ENCODE assay signal across 16 mouse cellular contexts in genomic region chr3:38928076-38928686, GRCm38 (mm10). TPM values are rescaled to one million over a fixed set of nuclear protein-coding genes. Genes with fewer than 3 reads are reported as not detected.
DNase-seq lines count a peak whose midpoint lies in the region; ATAC-seq and TF ChIP-seq lines count a peak whose summit lies in the region.
"Had no signal": no experiment of that assay in that cellular context is flagged by ENCODE, and none has a peak within 500 bp of the region (broad histone marks: within the 10 kb centered on the region; RNA-seq: fewer than 3 reads in every experiment).

No protein-coding gene starts in this region.

- no peaks in the 10 kb centered on the region for H3K79me2 ChIP-seq in heart, adult 2 months (replicated peaks; ENCODE audit: control insufficient read depth, insufficient read depth, low read length)

- no peak for DNase-seq in heart, adult 2 months
- DNase-seq in heart, embryonic 10.5 days (ENCODE audit: low spot score) = no peak
- no peak for DNase-seq in kidney, postnatal 14 days
- peak; percentile 22 for DNase-seq in brain, adult 2 months (ENCODE audit: low read depth, low spot score)
- no peak for DNase-seq in embryo, embryonic 9.5 days (ENCODE audit: extremely low spot score)
- DNase-seq: gastrocnemius, postnatal 14 days; kidney, postnatal 10 days; lung, adult 2 months had no signal

- WGBS in heart, adult 2 months = 21% methylated on average over 4 of the region's 4 CpGs
- WGBS in heart, embryonic 10.5 days = 69% methylated on average over 4 of the region's 4 CpGs
- WGBS in kidney, embryonic 16.5 days = 60% methylated on average over 4 of the region's 4 CpGs
- WGBS in embryonic facial prominence, embryonic 15.5 days = 24% methylated on average over 4 of the region's 4 CpGs

- ATAC-seq in kidney, embryonic 16.5 days (ENCODE audit: low FRiP score, low TSS enrichment) = no peak
- no peak for ATAC-seq in embryonic facial prominence, embryonic 15.5 days (ENCODE audit: insufficient number of reproducible peaks, low FRiP score, low TSS enrichment, low read depth)
- ATAC-seq in erythroblast, adult 5-6 weeks (replicated peaks; ENCODE audit: low FRiP score, poor library complexity, severe bottlenecking) = no peak
- ATAC-seq: hindbrain, postnatal 0 days; Patski had no signal

- H3K9me3 ChIP-seq in heart, embryonic 10.5 days = no peaks in the 10 kb centered on the region
- no peaks in the 10 kb centered on the region for H3K9me3 ChIP-seq in kidney, embryonic 16.5 days (ENCODE audit: low read length)
- H3K9me3 ChIP-seq in embryonic facial prominence, embryonic 15.5 days (replicated peaks) = no peaks in the 10 kb centered on the region
- H3K9me3 ChIP-seq: limb, embryonic 12.5 days had no signal

- no peak overlapping the region for H3K4me3 ChIP-seq in heart, adult 2 months
- no peak overlapping the region for H3K4me3 ChIP-seq in heart, embryonic 10.5 days
- no peak overlapping the region for H3K4me3 ChIP-seq in kidney, embryonic 16.5 days (ENCODE audit: low read length)
- no peak overlapping the region for H3K4me3 ChIP-seq in embryonic facial prominence, embryonic 15.5 days (replicated peaks)
- H3K4me3 ChIP-seq: limb, embryonic 12.5 days had no signal

- no peak overlapping the region for H3K9ac ChIP-seq in heart, adult 2 months (ENCODE audit: low read depth, low read length)
- H3K9ac ChIP-seq in kidney, embryonic 16.5 days (replicated peaks; ENCODE audit: low read length) = no peak overlapping the region
- H3K9ac ChIP-seq in embryonic facial prominence, embryonic 15.5 days = no peak overlapping the region
- H3K9ac ChIP-seq: limb, embryonic 12.5 days had no signal

- peak overlapping the region; percentile 8; the same call in 1 of the 2 replicates for H3K27ac ChIP-seq in heart, adult 2 months
- H3K27ac ChIP-seq in heart, embryonic 10.5 days = no peak overlapping the region
- H3K27ac ChIP-seq in kidney, embryonic 16.5 days (ENCODE audit: low read length) = peak overlapping the region; percentile 64; the same call in 1 of the 2 replicates
- peak overlapping the region; percentile 63 for H3K27ac ChIP-seq in embryonic facial prominence, embryonic 15.5 days (replicated peaks)
- H3K27ac ChIP-seq: hindbrain, postnatal 0 days; limb, embryonic 12.5 days had no signal

- peaks cover 7% of the 10 kb centered on the region for H3K36me3 ChIP-seq in heart, adult 2 months (ENCODE audit: control insufficient read depth, insufficient read depth, low read length)
- no peaks in the 10 kb centered on the region for H3K36me3 ChIP-seq in heart, embryonic 10.5 days
- H3K36me3 ChIP-seq in kidney, embryonic 16.5 days (ENCODE audit: insufficient read depth, low read length) = no peaks in the 10 kb centered on the region
- H3K36me3 ChIP-seq in embryonic facial prominence, embryonic 15.5 days = no peaks in the 10 kb centered on the region
- H3K36me3 ChIP-seq: limb, embryonic 12.5 days had no signal

- no peak for TF ChIP-seq POLR2A in heart, adult 2 months (IDR thresholded peaks at IDR 0.05; ENCODE audit: insufficient read depth, low read depth, low read length)

- no peak for TF ChIP-seq EP300 in heart, adult 2 months (IDR thresholded peaks at IDR 0.05; ENCODE audit: insufficient read depth, low read depth, low read length)

- no peaks in the 10 kb centered on the region for H3K27me3 ChIP-seq in heart, adult 2 months (ENCODE audit: control insufficient read depth, insufficient read depth, low read length)
- no peaks in the 10 kb centered on the region for H3K27me3 ChIP-seq in heart, embryonic 10.5 days (ENCODE audit: insufficient read depth, poor library complexity, severe bottlenecking)
- H3K27me3 ChIP-seq in kidney, embryonic 16.5 days (ENCODE audit: insufficient read depth, low read length) = no peaks in the 10 kb centered on the region
- no peaks in the 10 kb centered on the region for H3K27me3 ChIP-seq in embryonic facial prominence, embryonic 15.5 days
- H3K27me3 ChIP-seq: CH12.LX; limb, embryonic 12.5 days; Patski had no signal

- TF ChIP-seq CTCF in heart, adult 2 months (IDR thresholded peaks at IDR 0.05) = no peak

- intact Hi-C loops in heart, adult 2 months (cut with DNase I) = no loop called here

- no peak overlapping the region for H3K4me2 ChIP-seq in kidney, embryonic 16.5 days (replicated peaks; ENCODE audit: low read depth, low read length)
- no peak overlapping the region for H3K4me2 ChIP-seq in embryonic facial prominence, embryonic 15.5 days (replicated peaks)
- H3K4me2 ChIP-seq: limb, embryonic 12.5 days; midbrain, embryonic 11.5 days had no signal

- H3K4me1 ChIP-seq in heart, adult 2 months (ENCODE audit: control insufficient read depth, insufficient read depth, low read length) = peaks cover 9% of the 10 kb centered on the region
- H3K4me1 ChIP-seq in heart, embryonic 10.5 days = no peaks in the 10 kb centered on the region
- H3K4me1 ChIP-seq in kidney, embryonic 16.5 days (ENCODE audit: insufficient read depth, low read length) = peaks cover 22% of the 10 kb centered on the region
- peaks cover 8% of the 10 kb centered on the region; the same call in 1 of the 2 replicates for H3K4me1 ChIP-seq in embryonic facial prominence, embryonic 15.5 days

RNA-seq across cellular contexts. Expression of gene Fat4, which starts 41.4 kb away (rescaled TPM):
- total RNA-seq in heart, adult 2 months (2021) = 1 to 10 TPM; 5.1 TPM
- 1.9 and 3.5 TPM in 2 replicates for polyA plus RNA-seq in heart, adult 2 months (2012; rRNA removed)
- 2.6 and 3.9 TPM in 2 replicates for polyA plus RNA-seq in heart, embryonic 10.5 days (2016; fragmentation: Nextera tagmentation; extraction: Ambion mirVana)
- polyA plus RNA-seq in kidney, embryonic 16.5 days (2015; fragmentation: Nextera tagmentation; extraction: Ambion mirVana) = 5.8 and 7.1 TPM in 2 replicates
- 9.5 and 10.1 TPM in 2 replicates for polyA plus RNA-seq in embryonic facial prominence, embryonic 15.5 days (2015; fragmentation: Nextera tagmentation; extraction: Ambion mirVana)
- not detected in 2 replicates for total RNA-seq in erythroblast, adult 5-6 weeks (2015; ENCODE audit: low replicate concordance)
- not detected in 2 replicates for total RNA-seq in erythroblast, adult 5-6 weeks (2017; ENCODE audit: low replicate concordance)
- total RNA-seq: CH12.LX had no signal
